Mouse (Mus musculus) embryonic facial prominence, embryonic 14.5 days (tissue): ENCODE data around the gene Suv39h1. TPM values are rescaled to one million over a fixed set of nuclear protein-coding genes. Genes with fewer than 3 reads are reported as not detected.
A peak's percentile ranks its signal among the peaks of the same experiment; 100 is the strongest.
"Not testable (repeated sequence)": the region's sequence is repeated elsewhere in the genome, so short reads cannot be mapped to it uniquely, and the experiment has no call there.

ENCODE experiments used
- ATAC-seq: fragments of 200-750 bp; cut with Nextera tagmentation; 2 replicates; pipeline ENCODE4 v1.8.0; 2017; ENCODE audit warnings: low read depth, moderate number of reproducible peaks, moderate TSS enrichment
- DNase-seq: peaks from one replicate; pipeline ENCODE4 v3.0.0-alpha.2; 2015; ENCODE audit warnings: low spot score
- H3K27ac ChIP-seq: fragments of 300-500 bp; sonication (generic); replicated peaks from 2 replicates; pipeline ENCODE4 v1.5.1; 2014; ENCODE audit warnings: low read depth, mild to moderate bottlenecking, low read length, moderate library complexity
- H3K27me3 ChIP-seq: fragments of 300-500 bp; sonication (generic); replicated peaks from 2 replicates; pipeline ENCODE4 v1.6.1; 2014; ENCODE audit warnings: low read length; ENCODE audit not compliant: control insufficient read depth, insufficient read depth
- H3K36me3 ChIP-seq: fragments of 300-500 bp; sonication (generic); 2 replicates; pipeline ENCODE4 v1.6.1; 2014; ENCODE audit warnings: low read length, mixed read lengths; ENCODE audit not compliant: control insufficient read depth, insufficient read depth
- H3K4me1 ChIP-seq: fragments of 300-500 bp; sonication (generic); 2 replicates; pipeline ENCODE4 v1.6.1; 2014; ENCODE audit warnings: antibody characterized with exemption, low read length; ENCODE audit not compliant: control insufficient read depth, insufficient read depth
- H3K4me2 ChIP-seq: fragments of 300-500 bp; sonication (generic); 2 replicates; pipeline ENCODE4 v1.6.1; 2014; ENCODE audit warnings: low read depth, mild to moderate bottlenecking, low read length, moderate library complexity, mixed read lengths
- H3K4me3 ChIP-seq: fragments of 300-500 bp; sonication (generic); 2 replicates; pipeline ENCODE4 v1.5.1; 2014; ENCODE audit warnings: low read depth, mild to moderate bottlenecking, low read length
- H3K9ac ChIP-seq: fragments of 300-500 bp; sonication (generic); 2 replicates; pipeline ENCODE4 v1.6.1; 2014; ENCODE audit warnings: low read depth, mild to moderate bottlenecking, low read length, moderate library complexity, mixed read lengths
- H3K9me3 ChIP-seq: fragments of 300-500 bp; sonication (generic); 2 replicates; pipeline ENCODE4 v1.6.1; 2016; ENCODE audit warnings: low read length; ENCODE audit not compliant: control insufficient read depth
- WGBS: fragments of 180-500 bp; shearing (Covaris S2); extraction: QIAGEN DNeasy Blood & Tissue Kit; methylation state at CpG from one replicate; pipeline ENCODE4 v1.1.7; 2014; 5-methylcytosine and 5-hydroxymethylcytosine counted together
- polyA plus RNA-seq: library from polyadenylated mRNA; unstranded; fragments of >200 nt; fragmentation: Nextera tagmentation; extraction: Ambion mirVana; gene quantifications from 2 replicates; pipeline ENCODE4 v1.2.1, GENCODE M21; 2014

The Suv39h1 gene
- polyA plus RNA-seq, 1 experiment from 2014 or later: 42.5 TPM

- peak overlapping the region; percentile 58 for H3K9ac ChIP-seq
- no peaks in the 10 kb centered on the region for H3K27me3 ChIP-seq
- no peak for ATAC-seq
- no peaks in the 10 kb centered on the region for H3K9me3 ChIP-seq
- DNase-seq: no peak
- H3K36me3 ChIP-seq: peaks cover 9% of the 10 kb centered on the region
- 46% methylated on average over 3 of the region's 3 CpGs for WGBS
- H3K4me1 ChIP-seq: no peaks in the 10 kb centered on the region
- peak overlapping the region; percentile 56 for H3K4me2 ChIP-seq
- peak overlapping the region; percentile 53 for H3K4me3 ChIP-seq
- H3K27ac ChIP-seq: no peak overlapping the region; the same call in 1 of the 2 replicates
Observed at GRCm38 (mm10) chrX:8075104-8075503, 544 bp upstream of the Suv39h1 start.

- Histone ChIP-seq H3K4me2 (peak overlapping the region; percentile 52), H3K9me3 (no peaks in the 10 kb centered on the region), H3K9ac (peak overlapping the region; percentile 73), H3K27ac (peak overlapping the region; percentile 91), H3K4me3 (peak overlapping the region; percentile 53), H3K4me1 (no peaks in the 10 kb centered on the region), H3K36me3 (peaks cover 17% of the 10 kb centered on the region), H3K27me3 (no peaks in the 10 kb centered on the region)
- peak; percentile 4; the same call in 1 of the 2 replicates for ATAC-seq
- DNase-seq: peak; percentile 37
- 26% methylated on average over 24 of the region's 64 CpGs for WGBS
Observed at GRCm38 (mm10) chrX:8073881-8074429, 605 bp downstream of the Suv39h1 start.

GRCm38 (mm10) chrX:8069166-8069565 is 5.4 kb downstream of the Suv39h1 start:
- Histone ChIP-seq H3K4me1 (no peaks in the 10 kb centered on the region), H3K9me3 (no peaks in the 10 kb centered on the region), H3K4me3 (no peak overlapping the region), H3K27me3 (no peaks in the 10 kb centered on the region), H3K36me3 (peaks cover 34% of the 10 kb centered on the region), H3K9ac (no peak overlapping the region), H3K4me2 (no peak overlapping the region), H3K27ac (no peak overlapping the region)
- ATAC-seq: no peak
- 100% methylated on average over 1 of the region's 1 CpGs for WGBS
- DNase-seq: no peak

- not testable (repeated sequence) for H3K27ac ChIP-seq, H3K4me1 ChIP-seq
Observed at GRCm38 (mm10) chrX:8051044-8051781, 23.3 kb downstream of the Suv39h1 start.

GRCm38 (mm10) chrX:8033009-8033408 is 41.6 kb downstream of the Suv39h1 start:
- no peak overlapping the region for H3K27ac ChIP-seq
- no peak overlapping the region for H3K4me2 ChIP-seq
- no peak for DNase-seq
- no peak for ATAC-seq
- H3K9me3 ChIP-seq: no peaks in the 10 kb centered on the region
- no peak overlapping the region for H3K4me3 ChIP-seq
- no peaks in the 10 kb centered on the region for H3K36me3 ChIP-seq
- no peaks in the 10 kb centered on the region for H3K4me1 ChIP-seq
- no peak overlapping the region for H3K9ac ChIP-seq
- no peaks in the 10 kb centered on the region for H3K27me3 ChIP-seq
- 82% methylated on average over 1 of the region's 1 CpGs for WGBS

More at GRCm38 (mm10) chrX:8051044-8051781, 23.3 kb downstream of the Suv39h1 start:
- H3K4me2 ChIP-seq, H3K27me3 ChIP-seq, H3K36me3 ChIP-seq, ATAC-seq, H3K9ac ChIP-seq, DNase-seq, H3K9me3 ChIP-seq, H3K4me3 ChIP-seq: not testable (repeated sequence)
- WGBS: 84% methylated on average over 8 of the region's 8 CpGs

- no peak overlapping the region for H3K9ac ChIP-seq
- H3K4me1 ChIP-seq: no peaks in the 10 kb centered on the region
- no peak for ATAC-seq
- no peaks in the 10 kb centered on the region for H3K36me3 ChIP-seq
- 67% methylated on average over 4 of the region's 4 CpGs for WGBS
- no peaks in the 10 kb centered on the region for H3K9me3 ChIP-seq
- H3K27ac ChIP-seq: no peak overlapping the region
- H3K4me3 ChIP-seq: no peak overlapping the region
- no peak for DNase-seq
- no peaks in the 10 kb centered on the region for H3K27me3 ChIP-seq
- no peak overlapping the region for H3K4me2 ChIP-seq
Observed at GRCm38 (mm10) chrX:8026811-8027210, 47.7 kb downstream of the Suv39h1 start.

- Histone ChIP-seq H3K9ac (no peak overlapping the region), H3K9me3 (no peaks in the 10 kb centered on the region), H3K36me3 (no peaks in the 10 kb centered on the region), H3K4me3 (no peak overlapping the region), H3K27me3 (no peaks in the 10 kb centered on the region), H3K4me1 (no peaks in the 10 kb centered on the region), H3K27ac (no peak overlapping the region), H3K4me2 (no peak overlapping the region)
- no peak for ATAC-seq
- no peak for DNase-seq
- WGBS: 73% methylated on average over 2 of the region's 2 CpGs
Observed at GRCm38 (mm10) chrX:8024795-8025194, 49.8 kb downstream of the Suv39h1 start.

GRCm38 (mm10) chrX:8020111-8020778 is 54.3 kb downstream of the Suv39h1 start:
- no peak for DNase-seq
- H3K27me3 ChIP-seq: no peaks in the 10 kb centered on the region
- no peak overlapping the region for H3K9ac ChIP-seq
- no peaks in the 10 kb centered on the region for H3K9me3 ChIP-seq
- no peak overlapping the region for H3K4me3 ChIP-seq
- H3K4me2 ChIP-seq: no peak overlapping the region
- no peaks in the 10 kb centered on the region for H3K4me1 ChIP-seq
- WGBS: 79% methylated on average over 2 of the region's 2 CpGs
- no peak for ATAC-seq
- H3K36me3 ChIP-seq: no peaks in the 10 kb centered on the region
- no peak overlapping the region for H3K27ac ChIP-seq
